Mouse (Mus musculus) gonadal fat pad, adult 2 months (tissue): Measurements from ENCODE around the gene Map1lc3a. TPM values are rescaled to one million over a fixed set of nuclear protein-coding genes. Genes with fewer than 3 reads are reported as not detected.
A peak's percentile ranks its signal among the peaks of the same experiment; 100 is the strongest.

ENCODE experiments used
- DNase-seq: peaks from one replicate; pipeline ENCODE4 v3.0.0-alpha.2; 2012; ENCODE audit warnings: low read depth
- polyA plus RNA-seq: library from polyadenylated mRNA; depleted of rRNA; stranded (reverse); fragments of >200 nt; gene quantifications from 2 replicates; pipeline ENCODE4 v1.2.3, GENCODE M21; 2012; rRNA removed

Gene Map1lc3a
- 393 and 400 TPM in 2 replicates for polyA plus RNA-seq

- DNase-seq, result no peak
These were observed at the start of gene Map1lc3a for GRCm38 (mm10) chr2:155276195-155276594. Gene Map1lc3a, plus strand, starts transcription at chr2:155276297.

GRCm38 (mm10) chr2:155235746-155236361, 40.2 kb upstream of the Map1lc3a start:
- no peak for DNase-seq

- peak; percentile 93 for DNase-seq
These were observed 39.6 kb upstream of the Map1lc3a start, which contains the start of gene Dynlrb1 for GRCm38 (mm10) chr2:155236362-155236992. Gene Dynlrb1, plus strand, starts transcription at chr2:155236533.

- DNase-seq, result no peak
These were observed 38.8 kb upstream of the Map1lc3a start for GRCm38 (mm10) chr2:155237276-155237675.

GRCm38 (mm10) chr2:155240915-155241314, 35.2 kb upstream of the Map1lc3a start:
- DNase-seq, result no peak

- no peak for DNase-seq
These were observed 33.7 kb upstream of the Map1lc3a start for GRCm38 (mm10) chr2:155242296-155242855.

- DNase-seq, result no peak
These were observed 29.9 kb upstream of the Map1lc3a start for GRCm38 (mm10) chr2:155246231-155246630.

- no peak for DNase-seq
These were observed 27.9 kb upstream of the Map1lc3a start for GRCm38 (mm10) chr2:155248206-155248605.

- DNase-seq, result no peak
These were observed 27.4 kb upstream of the Map1lc3a start for GRCm38 (mm10) chr2:155248718-155249117.

GRCm38 (mm10) chr2:155249588-155249987, 26.5 kb upstream of the Map1lc3a start:
- no peak for DNase-seq

- no peak for DNase-seq
These were observed 10.6 kb upstream of the Map1lc3a start for GRCm38 (mm10) chr2:155265526-155265925.

GRCm38 (mm10) chr2:155266896-155267295, 9.2 kb upstream of the Map1lc3a start:
- DNase-seq, result no peak

- DNase-seq, result no peak
These were observed 4.1 kb upstream of the Map1lc3a start for GRCm38 (mm10) chr2:155271957-155272356.

- DNase-seq, result no peak
These were observed 3.5 kb upstream of the Map1lc3a start for GRCm38 (mm10) chr2:155272396-155273170.

GRCm38 (mm10) chr2:155273603-155274002, 2.5 kb upstream of the Map1lc3a start:
- DNase-seq, result no peak

- no peak for DNase-seq
These were observed 601 bp downstream of the Map1lc3a start for GRCm38 (mm10) chr2:155276621-155277175.

- DNase-seq, result no peak
These were observed 1.6 kb downstream of the Map1lc3a start for GRCm38 (mm10) chr2:155277721-155278120.

GRCm38 (mm10) chr2:155278361-155278760, 2.3 kb downstream of the Map1lc3a start:
- peak; percentile 84 for DNase-seq

GRCm38 (mm10) chr2:155279163-155279562, 3.1 kb downstream of the Map1lc3a start:
- DNase-seq, result no peak

GRCm38 (mm10) chr2:155280116-155280515, 4.0 kb downstream of the Map1lc3a start:
- no peak for DNase-seq

GRCm38 (mm10) chr2:155283793-155284192, 7.7 kb downstream of the Map1lc3a start:
- DNase-seq, result no peak

- no peak for DNase-seq
These were observed 8.6 kb downstream of the Map1lc3a start for GRCm38 (mm10) chr2:155284647-155285046.
